Mouse (Mus musculus) neural tube, embryonic 13.5 days (tissue): ENCODE measurements at regions not wholly inside any gene's neighbourhood (a gene's known extent, or its start where the extent isn't known, plus 50 kb on each side); places are given as distances from the start of the nearest gene placed in this dataset.
"Not testable (repeated sequence)": the region's sequence is repeated elsewhere in the genome, so short reads cannot be mapped to it uniquely, and the experiment has no call there.

ENCODE experiments used
- ATAC-seq: fragments of 200-750 bp; cut with Nextera tagmentation; 2 replicates; pipeline ENCODE4 v1.8.0; 2017; ENCODE audit warnings: low read depth, mild to moderate bottlenecking, moderate TSS enrichment, moderate library complexity
- H3K27ac ChIP-seq: fragments of 300-500 bp; sonication (generic); replicated peaks from 2 replicates; pipeline ENCODE4 v1.5.1; 2015; ENCODE audit warnings: moderate library complexity, mild to moderate bottlenecking, inconsistent platforms
- H3K27me3 ChIP-seq: fragments of 300-500 bp; sonication (generic); 2 replicates; pipeline ENCODE4 v1.6.1; 2015; ENCODE audit warnings: mild to moderate bottlenecking, inconsistent platforms
- H3K36me3 ChIP-seq: fragments of 300-500 bp; sonication (generic); 2 replicates; pipeline ENCODE4 v1.6.1; 2015; ENCODE audit warnings: mild to moderate bottlenecking, inconsistent platforms
- H3K4me1 ChIP-seq: fragments of 300-500 bp; sonication (generic); replicated peaks from 2 replicates; pipeline ENCODE4 v1.6.1; 2015; ENCODE audit warnings: inconsistent platforms
- H3K4me2 ChIP-seq: fragments of 300-500 bp; sonication (generic); 2 replicates; pipeline ENCODE4 v1.6.1; 2015; ENCODE audit warnings: inconsistent platforms, mild to moderate bottlenecking, moderate library complexity
- H3K4me3 ChIP-seq: fragments of 300-500 bp; sonication (generic); 2 replicates; pipeline ENCODE4 v1.5.1; 2015; ENCODE audit warnings: mild to moderate bottlenecking, inconsistent platforms
- H3K9ac ChIP-seq: fragments of 300-500 bp; sonication (generic); 2 replicates; pipeline ENCODE4 v1.6.1; 2015; ENCODE audit warnings: moderate library complexity, mild to moderate bottlenecking, inconsistent platforms
- H3K9me3 ChIP-seq: fragments of 300-500 bp; sonication (generic); 2 replicates; pipeline ENCODE4 v1.6.1; 2016; ENCODE audit warnings: inconsistent platforms
- WGBS: fragments of 180-500 bp; shearing (Covaris S2); methylation state at CpG from one replicate; pipeline ENCODE4 v1.1.7; 2015; 5-methylcytosine and 5-hydroxymethylcytosine counted together

DNA sequence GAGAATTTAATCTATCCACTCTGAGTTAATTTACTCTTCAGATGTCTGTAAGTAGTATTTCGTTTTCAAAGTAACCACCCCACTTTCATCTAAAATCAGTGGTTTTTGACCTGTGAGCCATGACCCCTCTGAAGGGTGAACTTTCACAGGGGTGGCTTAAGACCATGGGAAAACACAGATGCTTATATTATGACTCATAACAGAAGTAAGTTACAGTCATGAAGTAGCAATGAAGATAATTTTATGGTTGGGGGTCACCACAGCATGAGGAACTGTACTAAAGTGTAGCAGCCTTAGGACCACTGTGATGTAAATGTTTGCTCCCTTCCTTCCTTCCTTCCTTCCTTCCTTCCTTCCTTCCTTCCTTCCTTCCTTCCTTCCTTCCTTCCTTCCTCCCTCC is 215.2 kb downstream of the Zfp619 start:
- WGBS = 69% methylated on average over 1 of the region's 1 CpGs

DNA sequence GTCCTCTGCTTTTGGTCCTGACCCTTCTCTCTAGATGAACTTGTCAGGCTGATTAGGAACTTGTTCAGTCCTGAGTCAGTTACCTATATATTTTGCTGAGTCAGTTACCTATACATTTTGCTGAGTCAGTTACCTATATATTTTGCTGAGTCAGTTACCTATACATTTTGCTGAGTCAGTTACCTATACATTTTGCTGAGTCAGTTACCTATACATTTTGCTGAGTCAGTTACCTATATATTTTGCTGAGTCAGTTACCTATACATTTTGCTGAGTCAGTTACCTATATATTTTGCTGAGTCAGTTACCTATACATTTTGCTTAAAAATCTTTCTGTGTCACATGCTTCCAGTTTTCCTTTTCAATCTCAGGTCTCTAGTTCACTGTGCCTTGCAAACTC is 230.8 kb downstream of the Zfp619 start:
- H3K27ac ChIP-seq, H3K36me3 ChIP-seq, ATAC-seq, H3K4me1 ChIP-seq, H3K4me2 ChIP-seq, H3K27me3 ChIP-seq, H3K9me3 ChIP-seq, H3K9ac ChIP-seq, H3K4me3 ChIP-seq: not testable (repeated sequence)

More for the DNA sequence above, 215.2 kb downstream of the Zfp619 start:
- ATAC-seq = no peak
- Histone ChIP-seq H3K27me3 (no peaks in the 10 kb centered on the region; the same call in 1 of the 2 replicates), H3K4me2 (no peak overlapping the region), H3K4me3 (no peak overlapping the region), H3K27ac (no peak overlapping the region), H3K9me3 (no peaks in the 10 kb centered on the region), H3K36me3 (no peaks in the 10 kb centered on the region), H3K9ac (no peak overlapping the region), H3K4me1 (peaks cover 16% of the 10 kb centered on the region)

- no peaks in the 10 kb centered on the region for H3K9me3 ChIP-seq
- no peak for ATAC-seq
- WGBS = 79% methylated on average over 7 of the region's 7 CpGs
- H3K4me3 ChIP-seq = no peak overlapping the region
- H3K4me1 ChIP-seq = peaks cover 3% of the 10 kb centered on the region; the same call in 1 of the 2 replicates
- H3K4me2 ChIP-seq = no peak overlapping the region
- no peak overlapping the region for H3K9ac ChIP-seq
- no peak overlapping the region for H3K27ac ChIP-seq
- no peaks in the 10 kb centered on the region for H3K36me3 ChIP-seq
- no peaks in the 10 kb centered on the region for H3K27me3 ChIP-seq
Observed at GRCm38 (mm10) chr7:39750448-39750847, 232.9 kb downstream of the Zfp619 start.

- WGBS = 81% methylated on average over 2 of the region's 2 CpGs
- Histone ChIP-seq H3K4me3 (no peak overlapping the region), H3K4me2 (no peak overlapping the region), H3K4me1 (no peaks in the 10 kb centered on the region), H3K9me3 (no peaks in the 10 kb centered on the region), H3K27ac (no peak overlapping the region), H3K27me3 (no peaks in the 10 kb centered on the region), H3K9ac (no peak overlapping the region), H3K36me3 (no peaks in the 10 kb centered on the region)
- ATAC-seq = no peak
Observed at GRCm38 (mm10) chr7:39764366-39764765, 246.8 kb downstream of the Zfp619 start.

DNA sequence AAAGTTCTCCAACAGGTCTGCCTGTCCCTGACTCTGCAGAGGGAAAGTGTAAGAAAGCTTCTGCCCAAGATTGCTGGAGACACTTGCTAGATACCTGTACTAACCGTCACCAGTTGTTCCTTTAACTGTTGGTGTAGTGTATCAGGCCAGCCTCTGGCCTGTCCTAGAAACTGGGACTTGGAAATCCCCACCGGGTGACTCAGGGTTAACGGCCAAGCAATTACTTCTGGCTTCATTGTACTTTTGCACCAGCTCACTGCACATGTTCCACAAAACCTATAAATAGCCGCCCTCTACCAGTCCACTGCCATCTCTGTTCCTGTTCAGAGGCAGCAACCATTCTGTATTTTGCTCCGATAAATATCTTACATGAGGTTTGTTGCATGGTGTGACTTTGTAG is 247.5 kb downstream of the Zfp619 start:
- H3K9ac ChIP-seq = no peak overlapping the region
- no peaks in the 10 kb centered on the region for H3K4me1 ChIP-seq
- WGBS = 74% methylated on average over 5 of the region's 5 CpGs
- H3K4me3 ChIP-seq = no peak overlapping the region
- H3K4me2 ChIP-seq = no peak overlapping the region
- H3K27me3 ChIP-seq = no peaks in the 10 kb centered on the region
- H3K9me3 ChIP-seq = no peaks in the 10 kb centered on the region
- no peak for ATAC-seq
- no peaks in the 10 kb centered on the region for H3K36me3 ChIP-seq
- H3K27ac ChIP-seq = no peak overlapping the region

DNA sequence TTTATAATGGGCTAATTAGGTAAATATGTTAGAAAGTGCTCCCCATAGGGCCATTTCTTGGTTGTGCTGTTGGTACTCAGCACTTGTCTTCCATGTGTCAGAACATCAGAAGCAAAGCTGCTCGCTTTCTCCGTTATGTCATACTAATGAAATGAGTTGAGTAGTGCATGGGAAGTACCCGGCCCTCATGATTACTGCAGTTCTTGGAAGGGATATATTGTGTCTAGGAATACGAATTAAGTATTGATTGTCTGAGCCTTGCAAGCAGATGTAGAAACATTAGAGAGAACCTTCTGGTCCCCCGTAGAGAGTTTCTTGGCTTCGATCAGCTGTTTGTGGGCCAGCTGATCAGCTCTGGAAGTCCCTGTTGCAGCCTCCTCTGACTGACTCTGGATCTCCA is 255.7 kb downstream of the Zfp619 start:
- no peak for ATAC-seq
- no peak overlapping the region for H3K4me3 ChIP-seq
- 85% methylated on average over 6 of the region's 6 CpGs for WGBS

GRCm38 (mm10) chr7:39789321-39789720 is 271.8 kb downstream of the Zfp619 start:
- H3K9me3 ChIP-seq = no peaks in the 10 kb centered on the region
- no peak for ATAC-seq
- no peaks in the 10 kb centered on the region for H3K27me3 ChIP-seq
- no peak overlapping the region for H3K4me3 ChIP-seq
- WGBS = 87% methylated on average over 4 of the region's 4 CpGs
- H3K9ac ChIP-seq = no peak overlapping the region
- H3K4me1 ChIP-seq = no peaks in the 10 kb centered on the region
- no peaks in the 10 kb centered on the region for H3K36me3 ChIP-seq
- no peak overlapping the region for H3K4me2 ChIP-seq
- H3K27ac ChIP-seq = no peak overlapping the region

More for the DNA sequence above, 255.7 kb downstream of the Zfp619 start:
- Histone ChIP-seq H3K9ac (no peak overlapping the region), H3K9me3 (no peaks in the 10 kb centered on the region), H3K4me2 (no peak overlapping the region), H3K27me3 (no peaks in the 10 kb centered on the region), H3K36me3 (no peaks in the 10 kb centered on the region), H3K4me1 (no peaks in the 10 kb centered on the region), H3K27ac (no peak overlapping the region)

GRCm38 (mm10) chr7:39789880-39790279 is 272.3 kb downstream of the Zfp619 start:
- Histone ChIP-seq H3K9ac (no peak overlapping the region), H3K9me3 (no peaks in the 10 kb centered on the region), H3K36me3 (no peaks in the 10 kb centered on the region), H3K27ac (no peak overlapping the region), H3K4me1 (no peaks in the 10 kb centered on the region), H3K27me3 (no peaks in the 10 kb centered on the region), H3K4me2 (no peak overlapping the region), H3K4me3 (no peak overlapping the region)
- no peak for ATAC-seq
- whole genome bisulfite sequencing = 79% methylated on average over 4 of the region's 4 CpGs

- Histone ChIP-seq H3K9me3 (no peaks in the 10 kb centered on the region), H3K27me3 (no peaks in the 10 kb centered on the region), H3K4me3 (no peak overlapping the region), H3K27ac (no peak overlapping the region), H3K9ac (no peak overlapping the region), H3K4me2 (no peak overlapping the region), H3K4me1 (no peaks in the 10 kb centered on the region), H3K36me3 (no peaks in the 10 kb centered on the region)
- WGBS = 92% methylated on average over 3 of the region's 3 CpGs
- no peak for ATAC-seq
Observed at GRCm38 (mm10) chr7:39794751-39795150, 277.2 kb downstream of the Zfp619 start.

DNA sequence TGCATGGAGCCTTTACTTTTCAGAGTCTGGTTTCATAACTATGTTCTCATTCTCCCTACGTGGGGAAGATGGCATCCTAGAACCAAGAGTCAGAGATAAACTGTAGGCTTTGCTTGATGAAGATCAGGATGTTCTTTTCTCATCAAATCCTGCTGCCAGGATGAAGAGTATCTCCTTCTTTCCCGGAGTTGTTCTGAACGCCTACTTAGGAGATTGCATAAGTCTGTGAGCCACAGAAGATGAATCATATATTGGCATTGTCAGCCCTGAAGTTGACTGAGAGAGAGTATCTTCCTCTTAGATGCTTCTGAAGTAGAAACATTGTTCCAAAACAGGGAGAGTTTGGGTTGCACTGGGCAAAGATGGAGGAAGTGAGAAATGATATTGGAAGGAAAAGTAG is 286.7 kb downstream of the Zfp619 start:
- Histone ChIP-seq H3K9me3 (no peaks in the 10 kb centered on the region), H3K4me2 (no peak overlapping the region), H3K27ac (no peak overlapping the region), H3K27me3 (no peaks in the 10 kb centered on the region), H3K9ac (no peak overlapping the region), H3K36me3 (no peaks in the 10 kb centered on the region), H3K4me1 (no peaks in the 10 kb centered on the region), H3K4me3 (no peak overlapping the region)
- WGBS = 83% methylated on average over 3 of the region's 3 CpGs
- ATAC-seq = no peak

DNA sequence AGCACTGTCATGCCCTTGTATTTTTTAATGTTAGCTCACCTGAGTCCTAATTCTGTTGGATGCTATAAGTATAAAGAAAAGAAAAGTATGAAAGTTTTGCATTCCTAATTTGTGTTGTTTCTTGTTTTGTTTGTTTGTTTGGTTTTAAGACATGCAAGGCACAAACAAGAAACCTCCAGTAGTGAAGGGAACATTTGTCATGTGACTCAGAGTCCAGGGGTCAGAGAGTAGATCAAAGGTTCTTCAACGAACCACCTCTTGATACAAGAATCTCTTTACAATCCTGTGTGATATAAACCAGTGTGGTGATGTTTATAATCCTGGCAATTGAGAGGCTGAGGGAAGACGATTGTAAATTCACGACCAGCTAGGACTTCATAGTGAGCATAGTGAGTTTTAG is 300.5 kb downstream of the Zfp619 start:
- H3K36me3 ChIP-seq = no peaks in the 10 kb centered on the region
- no peak overlapping the region for H3K4me3 ChIP-seq
- no peak overlapping the region for H3K4me2 ChIP-seq
- no peaks in the 10 kb centered on the region for H3K4me1 ChIP-seq
- no peak overlapping the region for H3K27ac ChIP-seq
- no peaks in the 10 kb centered on the region for H3K9me3 ChIP-seq
- WGBS = 64% methylated on average over 3 of the region's 3 CpGs
- H3K27me3 ChIP-seq = no peaks in the 10 kb centered on the region
- no peak for ATAC-seq
- no peak overlapping the region for H3K9ac ChIP-seq

- no peak overlapping the region for H3K9ac ChIP-seq
- H3K27ac ChIP-seq = no peak overlapping the region
- ATAC-seq = no peak
- H3K27me3 ChIP-seq = no peaks in the 10 kb centered on the region
- H3K4me2 ChIP-seq = no peak overlapping the region
- H3K4me3 ChIP-seq = no peak overlapping the region
- no peaks in the 10 kb centered on the region for H3K4me1 ChIP-seq
- WGBS = 95% methylated on average over 4 of the region's 4 CpGs
- no peaks in the 10 kb centered on the region for H3K36me3 ChIP-seq
- H3K9me3 ChIP-seq = no peaks in the 10 kb centered on the region
Observed at GRCm38 (mm10) chr7:39822550-39823178, 305.1 kb downstream of the Zfp619 start.

DNA sequence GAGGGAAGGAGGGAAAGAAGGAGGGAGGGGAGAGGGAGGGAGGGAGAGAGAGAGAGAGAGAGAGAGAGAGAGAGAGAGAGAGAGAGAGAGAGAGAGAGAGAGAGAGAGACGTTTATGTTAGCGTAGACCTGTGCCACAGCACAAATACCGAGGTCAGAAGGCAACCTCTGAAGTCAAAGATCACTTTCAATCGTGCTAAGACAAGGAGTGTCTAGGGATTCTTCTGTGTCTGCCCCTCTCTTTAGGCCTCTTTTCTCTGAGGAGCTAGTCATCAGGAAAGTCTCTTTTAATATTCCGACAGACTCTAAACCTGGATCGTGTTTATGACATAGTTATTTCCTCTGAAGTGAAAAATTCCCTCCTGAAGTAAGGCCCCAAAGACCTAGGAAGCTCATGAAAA is 310.8 kb downstream of the Zfp619 start:
- no peaks in the 10 kb centered on the region for H3K9me3 ChIP-seq
- 55% methylated on average over 6 of the region's 6 CpGs for WGBS
- no peak for ATAC-seq
- no peak overlapping the region for H3K4me2 ChIP-seq
- no peaks in the 10 kb centered on the region for H3K36me3 ChIP-seq
- H3K4me3 ChIP-seq = no peak overlapping the region
- no peaks in the 10 kb centered on the region for H3K4me1 ChIP-seq
- H3K27ac ChIP-seq = no peak overlapping the region
- no peaks in the 10 kb centered on the region for H3K27me3 ChIP-seq
- H3K9ac ChIP-seq = no peak overlapping the region
